Mouse (Mus musculus) frontal cortex, adult (tissue): ENCODE measurements at regions not wholly inside any gene's neighbourhood (a gene's known extent, or its start where the extent isn't known, plus 50 kb on each side); places are given as distances from the start of the nearest gene placed in this dataset.

Experiments used
- ATAC-seq: cut with Nextera tagmentation; 2 replicates; pipeline ENCODE4 v1.9.2; 2017; ENCODE audit warnings: mild to moderate bottlenecking, moderate library complexity, mixed read lengths; ENCODE audit not compliant: low TSS enrichment

- ATAC-seq: no peak
Measured at GRCm38 (mm10) chr1:79917426-79918150, 56.6 kb upstream of the Serpine2 start.
